Mouse (Mus musculus): Measurements from ENCODE around the gene Vps13d. TPM values are rescaled to one million over a fixed set of nuclear protein-coding genes. Genes with fewer than 3 reads are reported as not detected.
A peak's percentile ranks its signal among the peaks of the same experiment; 100 is the strongest.

The Vps13d gene
- polyA plus RNA-seq, 1 experiment from 2014 or later = 6.6 TPM

DNA sequence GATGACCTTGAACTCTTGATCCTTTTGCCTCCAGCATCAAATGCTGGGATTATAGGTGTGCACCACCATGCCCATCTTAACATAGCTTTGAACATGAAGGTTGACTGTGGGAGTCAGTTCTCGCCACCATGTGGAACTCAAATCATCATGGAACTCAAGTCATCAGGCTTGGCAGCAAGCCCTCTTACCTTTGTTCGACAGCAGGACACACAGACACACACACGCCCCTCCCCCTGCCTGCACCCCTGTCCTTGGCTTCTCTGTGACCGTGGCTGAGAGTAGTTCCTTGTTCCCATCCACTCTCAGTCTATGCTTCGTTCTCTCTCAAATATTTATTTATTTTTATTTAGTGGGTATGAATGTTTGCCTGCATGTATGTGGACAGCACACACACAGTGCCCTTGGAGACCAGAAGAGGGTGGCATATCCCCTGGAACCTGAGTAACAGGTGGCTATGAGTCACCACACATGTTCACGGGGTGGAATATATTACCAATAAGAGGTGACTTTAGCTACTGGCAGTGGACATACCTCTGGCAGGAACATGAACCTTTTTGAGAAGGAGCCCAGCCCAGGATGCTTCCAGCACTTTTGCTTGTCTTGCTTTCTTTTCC, 14.4 kb upstream of the Vps13d start:
- Histone ChIP-seq H3K4me3 (ENCODE audit: low read depth, low read length) (no peak overlapping the region), H3K36me3 (replicated peaks; ENCODE audit: insufficient read depth, low read length) (no peaks in the 10 kb centered on the region; the same call in 1 of the 2 replicates), H3K4me2 (ENCODE audit: low read depth, low read length) (no peak overlapping the region), H3K27me3 (ENCODE audit: insufficient read depth, low read length) (no peaks in the 10 kb centered on the region), H3K9ac (replicated peaks) (no peak overlapping the region), H3K9me3 (ENCODE audit: low read length) (no peaks in the 10 kb centered on the region), H3K27ac (ENCODE audit: low read depth) (no peak overlapping the region), H3K4me1 (ENCODE audit: insufficient read depth) (peaks cover 6% of the 10 kb centered on the region)
- ATAC-seq = peak; percentile 59
- WGBS (ENCODE audit: insufficient replicate concordance) = 43% methylated on average over 6 of the region's 6 CpGs
- TF ChIP-seq CTCF (IDR thresholded peaks at IDR 0.05; ENCODE audit: low read depth) (no peak), EP300 (IDR thresholded peaks at IDR 0.05; ENCODE audit: low read depth) (no peak)
- DNase-seq = peak; percentile 42

DNA sequence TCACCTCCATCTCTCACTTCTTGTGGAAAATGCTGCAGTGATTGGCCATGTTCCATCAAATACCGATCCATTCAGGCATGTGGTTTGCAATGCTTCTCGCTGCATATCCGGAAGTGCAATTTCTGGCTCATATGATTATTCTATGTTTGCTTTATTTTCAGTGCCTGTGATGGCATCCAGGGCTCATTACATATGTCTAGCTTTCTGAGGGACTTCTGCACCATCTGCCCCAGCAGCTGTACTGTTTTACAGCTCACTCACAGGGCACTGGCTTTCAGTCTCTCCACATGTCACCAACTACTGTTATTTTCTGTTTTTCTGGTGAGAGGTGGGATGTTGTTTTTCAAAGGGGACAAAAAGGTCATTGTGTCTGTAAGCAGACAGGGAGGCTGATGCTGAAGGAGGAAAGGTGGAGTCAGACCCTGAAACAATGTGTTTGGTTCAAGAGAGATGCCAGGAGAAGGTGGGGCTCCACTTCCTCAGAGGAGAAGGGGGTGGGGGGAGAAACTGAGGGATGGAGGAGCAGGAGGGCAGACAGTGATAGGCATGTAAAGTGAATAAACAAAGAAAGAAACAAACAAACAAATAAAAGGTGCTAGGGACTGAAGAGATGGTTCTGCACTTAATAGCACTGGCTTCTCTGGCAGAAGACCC, 13.0 kb upstream of the Vps13d start:
- H3K27ac ChIP-seq (ENCODE audit: low read depth) = no peak overlapping the region
- no peak for DNase-seq
- peaks cover 6% of the 10 kb centered on the region for H3K4me1 ChIP-seq (ENCODE audit: insufficient read depth)
- WGBS (ENCODE audit: insufficient replicate concordance) = 88% methylated on average over 3 of the region's 3 CpGs
- H3K4me2 ChIP-seq (ENCODE audit: low read depth, low read length) = no peak overlapping the region
- H3K9ac ChIP-seq (replicated peaks) = no peak overlapping the region
- H3K9me3 ChIP-seq (ENCODE audit: low read length) = no peaks in the 10 kb centered on the region
- ATAC-seq = no peak
- H3K36me3 ChIP-seq (replicated peaks; ENCODE audit: insufficient read depth, low read length) = no peaks in the 10 kb centered on the region; the same call in 1 of the 2 replicates
- TF ChIP-seq EP300 (IDR thresholded peaks at IDR 0.05; ENCODE audit: low read depth) (no peak), CTCF (IDR thresholded peaks at IDR 0.05; ENCODE audit: low read depth) (no peak)
- no peak overlapping the region for H3K4me3 ChIP-seq (ENCODE audit: low read depth, low read length)
- no peaks in the 10 kb centered on the region for H3K27me3 ChIP-seq (ENCODE audit: insufficient read depth, low read length)

DNA sequence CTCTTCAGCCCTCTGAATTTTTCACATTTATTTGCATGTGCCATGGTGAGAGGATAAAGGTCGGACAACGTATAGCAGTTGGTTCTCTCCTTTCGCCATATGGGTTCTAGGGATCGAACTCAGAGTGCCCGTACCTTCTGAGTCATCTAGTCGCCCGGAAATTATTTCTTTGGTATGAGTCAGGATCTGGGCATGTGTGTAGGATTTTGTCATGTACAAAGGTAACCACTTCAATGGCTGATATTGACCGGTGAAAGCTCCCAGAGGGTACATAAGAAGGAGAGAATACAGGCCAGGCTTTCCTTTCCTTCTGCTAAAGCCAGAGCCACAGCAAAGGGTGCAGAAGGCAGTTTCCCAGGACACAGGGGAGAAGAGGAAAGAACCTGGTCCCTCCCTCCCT, 10.0 kb upstream of the Vps13d start:
- no peak overlapping the region for H3K4me3 ChIP-seq (ENCODE audit: low read depth, low read length)
- DNase-seq = no peak
- TF ChIP-seq CTCF (IDR thresholded peaks at IDR 0.05; ENCODE audit: low read depth) = no peak
- no peak for TF ChIP-seq EP300 (IDR thresholded peaks at IDR 0.05; ENCODE audit: low read depth)
- ATAC-seq = no peak
- no peaks in the 10 kb centered on the region for H3K9me3 ChIP-seq (ENCODE audit: low read length)
- H3K4me2 ChIP-seq (ENCODE audit: low read depth, low read length) = no peak overlapping the region
- no peak overlapping the region for H3K27ac ChIP-seq (ENCODE audit: low read depth)
- no peaks in the 10 kb centered on the region for H3K27me3 ChIP-seq (ENCODE audit: insufficient read depth, low read length)
- H3K4me1 ChIP-seq (ENCODE audit: insufficient read depth) = peaks cover 18% of the 10 kb centered on the region
- H3K36me3 ChIP-seq (replicated peaks; ENCODE audit: insufficient read depth, low read length) = no peaks in the 10 kb centered on the region
- WGBS (ENCODE audit: insufficient replicate concordance) = 81% methylated on average over 8 of the region's 8 CpGs
- no peak overlapping the region for H3K9ac ChIP-seq (replicated peaks)

DNA sequence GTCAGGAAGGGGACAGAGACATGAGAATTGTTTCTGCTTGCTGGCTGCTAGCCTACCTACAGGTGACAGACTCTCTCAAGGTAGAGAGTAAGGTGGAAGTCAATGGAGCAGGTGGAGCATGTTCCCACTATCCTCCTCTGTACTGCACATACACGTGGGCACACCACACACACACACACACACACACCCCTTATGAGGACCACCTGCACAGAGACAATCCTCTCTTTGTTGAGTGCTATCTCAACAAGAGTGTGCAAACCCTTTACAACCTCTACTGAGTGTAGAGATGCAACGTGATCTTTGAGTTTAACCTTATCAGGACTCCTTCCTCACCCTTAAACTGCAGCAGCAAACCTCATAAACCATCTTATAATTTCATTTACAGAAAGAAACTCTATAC, 8.5 kb upstream of the Vps13d start:
- H3K27me3 ChIP-seq (ENCODE audit: insufficient read depth, low read length) = no peaks in the 10 kb centered on the region
- TF ChIP-seq EP300 (IDR thresholded peaks at IDR 0.05; ENCODE audit: low read depth) = no peak
- TF ChIP-seq CTCF (IDR thresholded peaks at IDR 0.05; ENCODE audit: low read depth) = no peak
- H3K4me1 ChIP-seq (ENCODE audit: insufficient read depth) = peaks cover 20% of the 10 kb centered on the region
- H3K27ac ChIP-seq (ENCODE audit: low read depth) = no peak overlapping the region
- DNase-seq (no peak), ATAC-seq (no peak)
- no peak overlapping the region for H3K9ac ChIP-seq (replicated peaks)
- no peaks in the 10 kb centered on the region for H3K9me3 ChIP-seq (ENCODE audit: low read length)
- H3K4me2 ChIP-seq (ENCODE audit: low read depth, low read length) = no peak overlapping the region
- no peak overlapping the region for H3K4me3 ChIP-seq (ENCODE audit: low read depth, low read length)
- 50% methylated on average over 2 of the region's 2 CpGs for whole genome bisulfite sequencing (ENCODE audit: insufficient replicate concordance)
- no peaks in the 10 kb centered on the region for H3K36me3 ChIP-seq (replicated peaks; ENCODE audit: insufficient read depth, low read length)

DNA sequence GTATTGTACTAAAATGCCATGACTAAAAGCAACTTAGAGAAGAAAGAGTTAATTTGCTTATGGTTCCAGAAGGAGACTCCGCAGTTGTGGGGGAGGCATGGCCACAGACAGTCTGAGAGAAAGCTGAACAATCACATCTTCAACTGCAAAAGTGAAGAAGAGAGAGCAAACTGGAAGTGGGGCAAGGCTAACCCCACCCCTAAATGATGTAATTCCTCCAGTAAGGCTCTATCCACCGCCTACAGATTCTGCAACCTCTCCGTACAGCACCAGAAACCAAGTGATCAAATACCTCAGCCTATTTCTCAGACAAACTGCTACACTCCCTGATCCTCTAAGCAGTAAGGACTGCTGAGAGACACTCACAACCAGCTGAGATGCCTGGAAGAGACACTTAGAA, 6.6 kb upstream of the Vps13d start:
- Histone ChIP-seq H3K4me2 (ENCODE audit: low read depth, low read length) (no peak overlapping the region), H3K9ac (replicated peaks) (no peak overlapping the region), H3K4me3 (ENCODE audit: low read depth, low read length) (no peak overlapping the region), H3K4me1 (ENCODE audit: insufficient read depth) (peaks cover 20% of the 10 kb centered on the region), H3K36me3 (replicated peaks; ENCODE audit: insufficient read depth, low read length) (no peaks in the 10 kb centered on the region), H3K27ac (ENCODE audit: low read depth) (no peak overlapping the region), H3K27me3 (ENCODE audit: insufficient read depth, low read length) (no peaks in the 10 kb centered on the region), H3K9me3 (ENCODE audit: low read length) (no peaks in the 10 kb centered on the region)
- TF ChIP-seq EP300 (IDR thresholded peaks at IDR 0.05; ENCODE audit: low read depth) (no peak), CTCF (IDR thresholded peaks at IDR 0.05; ENCODE audit: low read depth) (no peak)
- DNase-seq = no peak
- ATAC-seq = no peak
- 31% methylated on average over 3 of the region's 3 CpGs for WGBS (ENCODE audit: insufficient replicate concordance)

DNA sequence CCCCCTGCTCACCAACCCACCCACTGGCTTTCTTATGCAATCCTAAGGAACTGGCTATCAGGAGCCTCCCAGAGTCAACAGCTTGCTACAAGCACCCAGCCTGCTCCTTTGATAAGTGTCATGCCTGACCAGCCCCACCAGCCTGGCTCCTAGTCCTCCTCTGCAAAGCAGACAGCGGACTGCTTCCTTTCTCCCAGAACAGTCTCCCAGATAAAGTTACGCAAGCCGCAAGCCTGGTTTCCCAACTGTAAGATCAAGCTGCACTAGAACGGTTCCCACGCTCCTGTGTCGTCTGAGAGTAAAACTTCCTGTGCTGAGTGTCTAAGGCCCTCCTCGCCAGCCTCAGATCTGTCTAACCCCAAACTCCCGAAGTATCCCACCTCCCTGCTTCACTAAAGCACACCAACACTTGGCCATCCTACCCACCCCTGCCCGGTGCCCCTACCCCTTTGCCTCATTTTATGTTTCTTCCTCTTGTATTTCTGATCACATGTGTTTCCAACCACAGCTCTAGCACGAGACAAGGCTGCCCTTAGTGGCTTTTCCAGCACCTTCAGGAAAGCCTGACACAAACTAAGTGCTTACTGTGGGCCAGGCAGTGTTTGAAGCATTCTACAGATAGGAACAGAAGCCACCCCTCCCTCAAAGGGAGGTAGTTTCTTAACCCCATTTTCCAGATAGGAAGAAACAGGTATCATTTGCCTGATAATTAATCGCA, 5.3 kb upstream of the Vps13d start:
- H3K27me3 ChIP-seq (ENCODE audit: insufficient read depth, low read length) = no peaks in the 10 kb centered on the region
- peak overlapping the region; percentile 30 for H3K27ac ChIP-seq (ENCODE audit: low read depth)
- H3K4me3 ChIP-seq (ENCODE audit: low read depth, low read length) = no peak overlapping the region
- DNase-seq = peak; percentile 63
- ATAC-seq = peak; percentile 81
- H3K36me3 ChIP-seq (replicated peaks; ENCODE audit: insufficient read depth, low read length) = no peaks in the 10 kb centered on the region
- 11% methylated on average over 11 of the region's 11 CpGs for WGBS (ENCODE audit: insufficient replicate concordance)
- H3K4me1 ChIP-seq (ENCODE audit: insufficient read depth) = peaks cover 22% of the 10 kb centered on the region
- H3K9ac ChIP-seq (replicated peaks) = no peak overlapping the region
- no peaks in the 10 kb centered on the region for H3K9me3 ChIP-seq (ENCODE audit: low read length)
- H3K4me2 ChIP-seq (ENCODE audit: low read depth, low read length) = peak overlapping the region; percentile 56
- no peak for TF ChIP-seq CTCF (IDR thresholded peaks at IDR 0.05; ENCODE audit: low read depth)
- peak; percentile 91 for TF ChIP-seq EP300 (IDR thresholded peaks at IDR 0.05; ENCODE audit: low read depth)
